Mouse (Mus musculus) cerebellum, adult 2 months (tissue): ENCODE measurements around the gene 9430007A20Rik. TPM values are rescaled to one million over a fixed set of nuclear protein-coding genes. Genes with fewer than 3 reads are reported as not detected.
"Not testable (repeated sequence)": the region's sequence is repeated elsewhere in the genome, so short reads cannot be mapped to it uniquely, and the experiment has no call there.

ENCODE experiments used
- DNase-seq, 2 experiments: peaks; one replicate each; pipeline ENCODE4 v3.0.0; 2021
- H3K27ac ChIP-seq: fragments of 200-500 bp; 2 replicates; pipeline ENCODE4 v1.5.1; 2012; ENCODE audit warnings: low read length, control low read depth, inconsistent platforms; ENCODE audit not compliant: insufficient read depth
- H3K27me3 ChIP-seq: fragments of 200-500 bp; 2 replicates; pipeline ENCODE4 v1.6.1; 2012; ENCODE audit warnings: inconsistent platforms, mild to moderate bottlenecking, low read length, moderate library complexity; ENCODE audit not compliant: control insufficient read depth, insufficient read depth
- H3K4me1 ChIP-seq: fragments of 200-500 bp; 2 replicates; pipeline ENCODE4 v1.6.1; 2011; ENCODE audit warnings: low read length; ENCODE audit not compliant: control insufficient read depth, insufficient read depth
- H3K4me3 ChIP-seq: fragments of 200-500 bp; replicated peaks from 2 replicates; pipeline ENCODE3; 2011; ENCODE audit warnings: mild to moderate bottlenecking, low read depth, low read length, control low read depth; ENCODE audit not compliant: insufficient read depth
- CTCF ChIP-seq: fragments of 200-500 bp; IDR thresholded peaks from 2 replicates; pipeline ENCODE4 v1.5.1; 2011; ENCODE audit warnings: low read depth, mild to moderate bottlenecking, control low read depth, low read length, moderate library complexity, borderline replicate concordance; ENCODE audit not compliant: insufficient read depth
- POLR2A ChIP-seq: fragments of 200-500 bp; IDR thresholded peaks from 2 replicates; pipeline ENCODE4 v1.6.1; 2011; ENCODE audit warnings: low read length, control low read depth, borderline replicate concordance; ENCODE audit not compliant: insufficient read depth
- WGBS: fragments of 180-500 bp; shearing (Covaris S2); methylation state at CpG from one replicate; pipeline ENCODE4 v1.1.7; 2018; 5-methylcytosine and 5-hydroxymethylcytosine counted together
- polyA plus RNA-seq: library from polyadenylated mRNA; depleted of rRNA; stranded (reverse); fragments of >200 nt; gene quantifications from 2 replicates; pipeline ENCODE4 v1.2.3, GENCODE M21; 2012; rRNA removed

The 9430007A20Rik gene
- not detected in 2 replicates for polyA plus RNA-seq

GRCm38 (mm10) chr4:144519522-144519921, at the start of gene 9430007A20Rik:
9430007A20Rik (plus strand) TSS chr4:144519822.
- 80% methylated on average over 5 of the region's 5 CpGs for WGBS
- no peaks in the 10 kb centered on the region for H3K27me3 ChIP-seq
- no peaks in the 10 kb centered on the region for H3K4me1 ChIP-seq
- no peak for DNase-seq
- TF ChIP-seq POLR2A, result no peak
- TF ChIP-seq CTCF, result no peak
- H3K4me3 ChIP-seq, result no peak within 1 kb of the TSS
- no peak within 1 kb of the TSS for H3K27ac ChIP-seq

GRCm38 (mm10) chr4:144493331-144493730, 26.3 kb upstream of the 9430007A20Rik start:
- Histone ChIP-seq H3K4me1 (no peaks in the 10 kb centered on the region), H3K27ac (no peak overlapping the region), H3K4me3 (no peak overlapping the region), H3K27me3 (no peaks in the 10 kb centered on the region)
- DNase-seq, result no peak
- TF ChIP-seq CTCF (no peak), POLR2A (no peak)

GRCm38 (mm10) chr4:144506518-144506917, 13.1 kb upstream of the 9430007A20Rik start:
- TF ChIP-seq POLR2A (no peak), CTCF (no peak)

GRCm38 (mm10) chr4:144544689-144545088, 25.1 kb downstream of the 9430007A20Rik start:
- Histone ChIP-seq H3K27me3 (no peaks in the 10 kb centered on the region), H3K27ac (no peak overlapping the region), H3K4me3 (no peak overlapping the region), H3K4me1 (no peaks in the 10 kb centered on the region)
- DNase-seq, result no peak
- TF ChIP-seq CTCF, result no peak
- 65% methylated on average over 1 of the region's 1 CpGs for WGBS

More at GRCm38 (mm10) chr4:144506518-144506917, 13.1 kb upstream of the 9430007A20Rik start:
- H3K4me1 ChIP-seq, result no peaks in the 10 kb centered on the region
- no peak for DNase-seq
- H3K27me3 ChIP-seq, result no peaks in the 10 kb centered on the region
- no peak overlapping the region for H3K27ac ChIP-seq
- 81% methylated on average over 1 of the region's 1 CpGs for WGBS
- no peak overlapping the region for H3K4me3 ChIP-seq

GRCm38 (mm10) chr4:144545339-144545738, 25.7 kb downstream of the 9430007A20Rik start:
- H3K4me1 ChIP-seq, H3K4me3 ChIP-seq, DNase-seq, H3K27me3 ChIP-seq, H3K27ac ChIP-seq: not testable (repeated sequence)
- WGBS, result 93% methylated on average over 13 of the region's 13 CpGs

DNA sequence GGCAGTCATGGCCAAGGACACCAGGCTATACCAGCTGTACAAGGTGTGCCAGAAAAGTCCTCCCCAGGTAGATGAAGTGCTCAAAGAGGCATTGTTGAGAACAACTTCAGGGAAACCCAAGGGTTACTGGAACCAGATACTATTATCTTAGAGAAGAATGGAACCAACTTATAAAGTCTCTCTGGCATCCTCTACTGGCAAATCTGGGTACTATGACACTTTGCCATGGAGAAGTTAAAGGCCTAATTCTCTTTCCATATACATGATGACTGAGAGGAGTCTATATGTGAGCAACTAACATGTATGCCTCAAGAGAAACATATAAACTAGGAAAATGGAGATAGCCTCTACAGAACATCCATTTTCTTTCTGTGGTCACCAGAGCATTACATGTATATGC, 31.5 kb downstream of the 9430007A20Rik start:
- TF ChIP-seq POLR2A (no peak), CTCF (no peak)
- no peaks in the 10 kb centered on the region for H3K27me3 ChIP-seq
- H3K4me3 ChIP-seq, result no peak overlapping the region
- no peak overlapping the region for H3K27ac ChIP-seq
- no peak for DNase-seq
- H3K4me1 ChIP-seq, result no peaks in the 10 kb centered on the region

- TF ChIP-seq POLR2A (no peak), CTCF (no peak)
- Histone ChIP-seq H3K4me1 (no peaks in the 10 kb centered on the region), H3K27ac (no peak overlapping the region), H3K27me3 (no peaks in the 10 kb centered on the region), H3K4me3 (no peak overlapping the region)
- no peak for DNase-seq
These were observed 40.2 kb downstream of the 9430007A20Rik start for GRCm38 (mm10) chr4:144559792-144560191.

- DNase-seq, result no peak
- no peaks in the 10 kb centered on the region for H3K27me3 ChIP-seq
- TF ChIP-seq POLR2A, result no peak
- TF ChIP-seq CTCF, result no peak
- no peak overlapping the region for H3K27ac ChIP-seq
- WGBS, result 31% methylated on average over 2 of the region's 2 CpGs
- H3K4me1 ChIP-seq, result no peaks in the 10 kb centered on the region
- no peak overlapping the region for H3K4me3 ChIP-seq
These were observed 41.6 kb downstream of the 9430007A20Rik start for GRCm38 (mm10) chr4:144561205-144561604.

- no peak within 1 kb of the TSS for H3K27ac ChIP-seq
These were observed 45.4 kb downstream of the 9430007A20Rik start, which contains the start of gene Gm13124 for GRCm38 (mm10) chr4:144565034-144565433. Gm13124 (minus strand) TSS chr4:144565134.

More at GRCm38 (mm10) chr4:144565034-144565433, 45.4 kb downstream of the 9430007A20Rik start, which contains the start of gene Gm13124:
- Histone ChIP-seq H3K4me3 (no peak within 1 kb of the TSS), H3K4me1 (no peaks in the 10 kb centered on the region), H3K27me3 (no peaks in the 10 kb centered on the region)
- 91% methylated on average over 1 of the region's 1 CpGs for WGBS
- TF ChIP-seq POLR2A (no peak), CTCF (no peak)
- no peak for DNase-seq
